Mouse (Mus musculus) heart, adult 18-20 months (tissue): ENCODE measurements around the gene Mcemp1. TPM values are rescaled to one million over a fixed set of nuclear protein-coding genes. Genes with fewer than 3 reads are reported as not detected.

Source experiments
- DNase-seq, 2 experiments: peaks; one replicate each; pipeline ENCODE4 v3.0.0; 2021 to 2022; ENCODE audit warnings: mixed read lengths in 1 of 2
- total RNA-seq, 2 experiments: library from RNA; stranded (reverse); gene quantifications; 2 replicates each; pipeline ENCODE4 v1.2.3; 2021

Gene Mcemp1
- total RNA-seq, 2 experiments from 2014 or later: 0.30 to 0.49 TPM

- peak; percentile 81 to 91 for DNase-seq
These were observed 6.5 kb downstream of the Mcemp1 start, which contains the start of gene Fcor for GRCm38 (mm10) chr8:3671980-3672491. Fcor (minus strand) TSS chr8:3672362.

- DNase-seq: no peak
These were observed 9.1 kb downstream of the Mcemp1 start for GRCm38 (mm10) chr8:3674671-3675070.

GRCm38 (mm10) chr8:3676131-3676992 is 10.8 kb downstream of the Mcemp1 start, which contains the start of gene Trappc5:
Trappc5 (plus strand) TSS chr8:3676299.
- DNase-seq: peak; percentile 95

- peak in 1 of 2 experiments; percentile 36 for DNase-seq
These were observed 11.5 kb downstream of the Mcemp1 start for GRCm38 (mm10) chr8:3676993-3677579.

GRCm38 (mm10) chr8:3678831-3679230 is 13.3 kb downstream of the Mcemp1 start:
- no peak for DNase-seq

GRCm38 (mm10) chr8:3679236-3679635 is 13.7 kb downstream of the Mcemp1 start:
- no peak for DNase-seq

GRCm38 (mm10) chr8:3679656-3680055 is 14.1 kb downstream of the Mcemp1 start:
- no peak for DNase-seq

GRCm38 (mm10) chr8:3682435-3682834 is 16.9 kb downstream of the Mcemp1 start:
- DNase-seq: no peak

- no peak for DNase-seq
These were observed 18.0 kb downstream of the Mcemp1 start for GRCm38 (mm10) chr8:3683408-3684176.

- DNase-seq: no peak
These were observed 19.0 kb downstream of the Mcemp1 start for GRCm38 (mm10) chr8:3684530-3684929.

- DNase-seq: no peak
These were observed 19.9 kb downstream of the Mcemp1 start for GRCm38 (mm10) chr8:3685422-3685821.

- DNase-seq: no peak
These were observed 22.0 kb downstream of the Mcemp1 start for GRCm38 (mm10) chr8:3687537-3687936.

GRCm38 (mm10) chr8:3690774-3691173 is 25.2 kb downstream of the Mcemp1 start:
- no peak for DNase-seq

- DNase-seq: no peak
These were observed 28.6 kb downstream of the Mcemp1 start, which contains the start of gene Fcer2a for GRCm38 (mm10) chr8:3694121-3694520. Fcer2a (minus strand) TSS chr8:3694175.

- DNase-seq: no peak
These were observed 35.9 kb downstream of the Mcemp1 start for GRCm38 (mm10) chr8:3701491-3701890.

GRCm38 (mm10) chr8:3705711-3706110 is 40.2 kb downstream of the Mcemp1 start:
- DNase-seq: peak in 1 of 2 experiments; percentile 23

GRCm38 (mm10) chr8:3707611-3708010 is 42.1 kb downstream of the Mcemp1 start:
- no peak for DNase-seq

- DNase-seq: no peak
These were observed 44.8 kb downstream of the Mcemp1 start for GRCm38 (mm10) chr8:3710312-3710711.

GRCm38 (mm10) chr8:3711646-3712045 is 46.1 kb downstream of the Mcemp1 start:
- peak; percentile 8 to 59 for DNase-seq

GRCm38 (mm10) chr8:3717321-3717954 is 51.9 kb downstream of the Mcemp1 start:
- DNase-seq: peak; percentile 32 to 59

GRCm38 (mm10) chr8:3718559-3718958 is 53.0 kb downstream of the Mcemp1 start:
- peak; percentile 82 for DNase-seq
